Mouse (Mus musculus) layer of hippocampus, postnatal 25 days (tissue): Measurements from ENCODE around the gene Sept6. TPM values are rescaled to one million over a fixed set of nuclear protein-coding genes. Genes with fewer than 3 reads are reported as not detected.

Experiments
- DNase-seq, 2 experiments: peaks; one replicate each; pipeline ENCODE4 v3.0.0; 2022; ENCODE audit warnings: mixed read lengths in 2 of 2, low spot score in 1 of 2; ENCODE audit errors: extremely low spot score in 1 of 2
- total RNA-seq, 2 experiments: library from RNA; stranded (reverse); gene quantifications; 2 replicates each; pipeline ENCODE4 v1.2.3; 2021

Gene Sept6
- total RNA-seq, 2 experiments from 2014 or later, result 50.0 to 52.9 TPM

- DNase-seq, result peak; percentile 79 to 81
Observed at GRCm38 (mm10) chrX:36874178-36874696, 117.4 kb downstream of the Sept6 start.

GRCm38 (mm10) chrX:36873765-36874164 is 117.8 kb downstream of the Sept6 start, which contains the start of the genes Ube2a and C330007P06Rik:
TSS of gene Ube2a (plus strand) at chrX:36873900.
TSS of gene C330007P06Rik (minus strand) at chrX:36874111.
- no peak for DNase-seq

- no peak for DNase-seq
Observed at GRCm38 (mm10) chrX:36870372-36870771, 121.2 kb downstream of the Sept6 start.

- no peak for DNase-seq
Observed at GRCm38 (mm10) chrX:36864609-36865328, 126.8 kb downstream of the Sept6 start.

- DNase-seq, result peak; percentile 53 to 67
Observed at GRCm38 (mm10) chrX:36863766-36864608, 127.6 kb downstream of the Sept6 start.

Other genes with a start within 250 kb of the Sept6 start
- gene Slc25a43, start 248.1 kb downstream of the Sept6 start, total RNA-seq, result under 1 TPM in 1 of 2 experiments, not detected in 1; 0.32 TPM
- gene Slc25a5, start 196.1 kb downstream of the Sept6 start, total RNA-seq, result 100 to 1,000 TPM; 334 to 370 TPM
- gene Ube2a, start 117.9 kb downstream of the Sept6 start, total RNA-seq, result 10 to 100 TPM; 55.8 to 61.8 TPM
- gene C330007P06Rik, start 117.7 kb downstream of the Sept6 start, total RNA-seq, result 10 to 100 TPM; 37.0 to 39.3 TPM
- 10 to 100 TPM; 31.8 to 32.4 TPM for gene Nkrf, start 88.9 kb downstream of the Sept6 start, total RNA-seq
- gene Sowahd, start 57.1 kb upstream of the Sept6 start, total RNA-seq, result not detected
- gene Rpl39, start 93.6 kb upstream of the Sept6 start, total RNA-seq, result 100 to 1,000 TPM; 227 to 274 TPM
- gene Upf3b, start 118.5 kb upstream of the Sept6 start, total RNA-seq, result 10 to 100 TPM; 16.0 to 20.3 TPM
- gene Nkap, start 135.0 kb upstream of the Sept6 start, total RNA-seq, result 10 to 100 TPM; 12.1 to 17.4 TPM
- gene Akap14, start 177.0 kb upstream of the Sept6 start, total RNA-seq, result not detected
- 100 to 1,000 TPM; 225 to 256 TPM for gene Ndufa1, start 199.4 kb upstream of the Sept6 start, total RNA-seq
- 1 to 10 TPM; 7.3 TPM for gene Rnf113a1, start 199.5 kb upstream of the Sept6 start, total RNA-seq
- not detected for gene Gm9, start 219.2 kb upstream of the Sept6 start, total RNA-seq
- gene Rhox1, start 230.5 kb upstream of the Sept6 start, total RNA-seq, result not detected